Mouse (Mus musculus) kidney, embryonic 15.5 days (tissue): ENCODE data around the gene Hepacam2. TPM values are rescaled to one million over a fixed set of nuclear protein-coding genes. Genes with fewer than 3 reads are reported as not detected.
"Not testable (repeated sequence)": the region's sequence is repeated elsewhere in the genome, so short reads cannot be mapped to it uniquely, and the experiment has no call there.

Experiments used
- ATAC-seq: fragments of 200-750 bp; cut with Nextera tagmentation; replicated peaks from 2 replicates; pipeline ENCODE4 v1.8.0; 2017; ENCODE audit warnings: moderate TSS enrichment; ENCODE audit not compliant: low FRiP score
- H3K27ac ChIP-seq: fragments of 300-500 bp; sonication (generic); 2 replicates; pipeline ENCODE4 v1.5.1; 2015; ENCODE audit warnings: mild to moderate bottlenecking, inconsistent platforms
- H3K27me3 ChIP-seq: fragments of 300-500 bp; sonication (generic); 2 replicates; pipeline ENCODE4 v1.6.1; 2015; ENCODE audit warnings: inconsistent platforms
- H3K36me3 ChIP-seq: fragments of 300-500 bp; sonication (generic); 2 replicates; pipeline ENCODE4 v1.6.1; 2015; ENCODE audit warnings: inconsistent platforms
- H3K4me1 ChIP-seq: fragments of 300-500 bp; sonication (generic); 2 replicates; pipeline ENCODE4 v1.6.1; 2015; ENCODE audit warnings: inconsistent platforms
- H3K4me2 ChIP-seq: fragments of 300-500 bp; sonication (generic); 2 replicates; pipeline ENCODE4 v1.6.1; 2015; ENCODE audit warnings: moderate library complexity, mild to moderate bottlenecking, inconsistent platforms
- H3K4me3 ChIP-seq: fragments of 300-500 bp; sonication (generic); replicated peaks from 2 replicates; pipeline ENCODE4 v1.5.1; 2015; ENCODE audit warnings: mild to moderate bottlenecking, inconsistent platforms
- H3K9ac ChIP-seq: fragments of 300-500 bp; sonication (generic); 2 replicates; pipeline ENCODE4 v1.6.1; 2015; ENCODE audit warnings: mild to moderate bottlenecking, inconsistent platforms
- H3K9me3 ChIP-seq: fragments of 300-500 bp; sonication (generic); replicated peaks from 2 replicates; pipeline ENCODE4 v1.6.1; 2016; ENCODE audit warnings: inconsistent platforms
- WGBS: fragments of 180-500 bp; shearing (Covaris S2); methylation state at CpG from one replicate; pipeline ENCODE4 v1.1.7; 2015; ENCODE audit warnings: mixed read lengths; 5-methylcytosine and 5-hydroxymethylcytosine counted together
- polyA plus RNA-seq: library from polyadenylated mRNA; unstranded; fragments of >200 nt; fragmentation: Nextera tagmentation; extraction: Ambion mirVana; gene quantifications from 2 replicates; pipeline ENCODE4 v1.2.1, GENCODE M21; 2015

Hepacam2 gene
- polyA plus RNA-seq, 1 experiment from 2014 or later = 1.7 TPM

DNA sequence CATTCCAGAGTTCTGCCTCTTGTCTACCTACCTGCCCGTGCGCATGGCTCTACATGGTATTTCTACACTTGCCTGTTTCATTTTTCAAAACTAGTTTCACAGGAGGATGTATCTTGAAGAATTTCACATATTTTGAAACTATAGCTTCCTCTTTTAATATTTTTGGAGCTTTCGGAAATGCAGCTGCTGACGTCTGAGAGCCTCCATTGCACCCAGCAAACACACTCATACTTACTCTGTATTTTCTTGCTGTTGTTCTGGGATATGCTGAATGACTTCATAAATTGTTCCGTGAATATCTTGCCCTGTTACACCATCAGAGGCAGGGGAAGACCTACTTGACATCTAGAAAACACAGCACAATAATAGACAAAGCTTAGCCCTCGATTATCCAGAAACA lies 35.1 kb downstream of the Hepacam2 start:
- H3K4me1 ChIP-seq = no peaks in the 10 kb centered on the region
- no peaks in the 10 kb centered on the region for H3K27me3 ChIP-seq
- H3K9me3 ChIP-seq = no peaks in the 10 kb centered on the region
- H3K4me3 ChIP-seq = no peak overlapping the region
- no peak overlapping the region for H3K9ac ChIP-seq
- H3K36me3 ChIP-seq = no peaks in the 10 kb centered on the region
- no peak for ATAC-seq
- WGBS = 74% methylated on average over 6 of the region's 6 CpGs
- no peak overlapping the region for H3K4me2 ChIP-seq
- no peak overlapping the region for H3K27ac ChIP-seq

DNA sequence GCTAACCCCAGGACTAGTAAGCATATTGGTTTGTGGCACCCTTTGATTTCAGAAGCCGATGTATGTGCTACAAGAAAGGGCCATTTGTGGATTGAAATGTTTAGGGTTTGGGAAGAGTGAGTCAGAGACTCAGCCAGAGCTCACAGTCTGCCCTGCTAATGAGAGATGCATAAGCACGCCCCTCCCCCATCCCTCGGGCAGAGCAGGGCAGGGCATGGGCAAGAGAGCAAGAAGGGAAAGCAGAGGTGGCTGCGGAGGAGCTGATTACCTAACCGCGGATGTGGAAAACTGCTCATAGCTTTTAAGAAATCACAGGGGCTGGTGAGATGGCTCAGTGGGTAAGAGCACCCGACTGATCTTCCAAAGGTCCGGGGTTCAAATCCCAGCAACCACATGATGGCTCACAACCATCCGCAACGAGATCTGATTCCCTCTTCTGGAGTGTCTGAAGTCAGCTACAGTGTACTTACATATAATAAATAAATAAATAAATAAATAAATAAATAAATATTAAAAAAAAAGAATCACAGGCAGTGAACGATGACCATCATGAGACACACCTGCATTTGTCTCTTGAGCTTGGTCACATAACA lies 42.1 kb downstream of the Hepacam2 start:
- no peak overlapping the region for H3K27ac ChIP-seq
- ATAC-seq = peak; percentile 98
- H3K36me3 ChIP-seq = no peaks in the 10 kb centered on the region
- H3K9me3 ChIP-seq = no peaks in the 10 kb centered on the region
- H3K27me3 ChIP-seq = no peaks in the 10 kb centered on the region
- H3K4me2 ChIP-seq = 0 out of 2 replicates have a peak overlapping the region, but pooled peaks have one; percentile 14
- 55% methylated on average over 11 of the region's 11 CpGs for WGBS
- 0 out of 2 replicates have a peak, but pooled peaks cover 2% of the 10 kb centered on the region for H3K4me1 ChIP-seq
- H3K4me3 ChIP-seq = no peak overlapping the region
- H3K9ac ChIP-seq = no peak overlapping the region

DNA sequence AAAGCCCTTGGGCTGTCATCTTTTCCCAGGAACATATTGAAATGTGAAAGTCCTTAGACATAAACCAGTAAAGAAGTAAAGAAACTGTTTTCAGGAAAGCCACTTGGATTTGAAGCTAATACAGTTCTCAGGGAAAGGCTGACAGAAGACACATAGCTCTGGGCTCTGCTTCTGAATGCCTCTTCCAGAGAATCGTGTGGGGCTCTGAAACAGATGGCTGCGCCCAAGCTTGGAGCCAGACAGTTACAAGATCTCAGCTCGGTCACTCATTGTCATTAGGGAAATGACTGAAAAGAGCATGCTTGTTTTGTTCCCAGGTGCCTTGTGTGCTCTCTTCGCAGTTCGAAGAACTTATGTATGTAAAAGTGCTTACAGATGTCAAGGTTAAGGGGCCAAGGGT lies 43.7 kb downstream of the Hepacam2 start:
- 39% methylated on average over 5 of the region's 5 CpGs for WGBS
- ATAC-seq = no peak
- Histone ChIP-seq H3K4me2 (no peak overlapping the region), H3K4me1 (0 out of 2 replicates have a peak, but pooled peaks cover 2% of the 10 kb centered on the region), H3K27me3 (no peaks in the 10 kb centered on the region), H3K27ac (no peak overlapping the region), H3K36me3 (no peaks in the 10 kb centered on the region), H3K9ac (no peak overlapping the region), H3K4me3 (no peak overlapping the region), H3K9me3 (no peaks in the 10 kb centered on the region)

DNA sequence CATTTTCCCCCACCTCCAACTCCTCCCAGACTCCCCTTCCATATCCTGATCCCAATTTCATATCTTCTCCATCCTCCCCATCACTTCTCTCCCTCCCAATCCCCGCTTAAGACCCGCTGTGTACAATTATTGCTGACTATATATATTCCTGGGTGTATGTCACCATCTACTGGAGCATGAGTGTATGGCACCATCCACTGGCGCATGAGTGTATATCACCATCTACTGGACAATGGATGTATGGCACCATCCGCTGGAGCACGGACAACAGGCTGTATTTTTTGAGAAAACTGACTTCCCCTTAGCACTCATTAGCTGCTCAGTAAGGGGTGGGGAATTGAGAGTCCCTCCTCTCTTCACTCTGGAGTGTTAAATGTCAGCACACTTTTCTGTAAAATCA lies 50.7 kb downstream of the Hepacam2 start:
- ATAC-seq = peak; percentile 90
- no peaks in the 10 kb centered on the region for H3K27me3 ChIP-seq
- 4% methylated on average over 5 of the region's 5 CpGs for WGBS

DNA sequence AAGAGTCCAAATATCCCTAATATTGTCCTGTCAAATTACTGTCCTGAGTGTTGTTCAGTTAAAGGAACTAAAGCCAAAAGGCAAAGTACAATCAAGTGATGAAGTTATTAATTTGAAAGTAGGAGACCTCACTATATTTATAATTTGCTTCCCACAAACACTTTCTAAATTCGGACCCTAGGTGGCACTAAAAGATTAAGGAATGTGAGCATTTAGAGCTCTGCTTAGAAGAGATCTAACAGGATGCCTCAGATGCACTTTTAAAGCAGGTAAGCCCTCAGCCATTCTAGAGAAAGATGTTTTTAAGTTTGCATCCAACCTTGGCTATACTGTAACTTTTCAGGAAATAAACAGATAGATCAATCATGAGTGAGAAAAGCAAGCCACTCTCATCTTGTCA lies 54.2 kb downstream of the Hepacam2 start:
- Histone ChIP-seq H3K27me3 (no peaks in the 10 kb centered on the region), H3K27ac (no peak overlapping the region), H3K4me1 (no peaks in the 10 kb centered on the region), H3K4me3 (no peak overlapping the region), H3K9ac (no peak overlapping the region), H3K9me3 (no peaks in the 10 kb centered on the region), H3K36me3 (no peaks in the 10 kb centered on the region), H3K4me2 (no peak overlapping the region)
- ATAC-seq = no peak
- WGBS = 20% methylated on average over 1 of the region's 1 CpGs

More for the DNA sequence above, 50.7 kb downstream of the Hepacam2 start:
- Histone ChIP-seq H3K4me2 (no peak overlapping the region), H3K4me3 (no peak overlapping the region), H3K27ac (no peak overlapping the region), H3K36me3 (no peaks in the 10 kb centered on the region), H3K9me3 (no peaks in the 10 kb centered on the region), H3K4me1 (no peaks in the 10 kb centered on the region), H3K9ac (no peak overlapping the region)

DNA sequence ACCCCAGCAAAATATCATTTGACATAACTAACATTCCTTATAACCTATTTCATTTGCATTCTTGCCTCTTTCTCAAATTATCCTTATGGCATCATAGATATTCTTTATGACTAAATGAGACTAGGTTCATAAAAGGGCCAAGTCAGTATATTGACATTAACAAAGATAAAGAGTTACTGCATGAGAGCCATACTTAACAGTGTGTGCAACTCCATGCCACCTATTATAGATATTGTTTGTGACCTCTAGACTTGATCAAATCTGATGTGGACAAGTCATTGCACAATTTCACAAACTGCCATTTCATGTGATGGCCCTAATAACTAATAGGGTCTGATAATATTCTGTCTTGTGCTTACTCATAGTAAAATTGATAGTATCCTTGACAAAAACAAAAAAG lies 62.0 kb downstream of the Hepacam2 start:
- no peaks in the 10 kb centered on the region for H3K9me3 ChIP-seq
- H3K4me1 ChIP-seq = no peaks in the 10 kb centered on the region
- H3K4me3 ChIP-seq = no peak overlapping the region
- H3K36me3 ChIP-seq = no peaks in the 10 kb centered on the region
- H3K27ac ChIP-seq = no peak overlapping the region
- H3K9ac ChIP-seq = no peak overlapping the region
- H3K4me2 ChIP-seq = no peak overlapping the region
- H3K27me3 ChIP-seq = no peaks in the 10 kb centered on the region
- no peak for ATAC-seq

DNA sequence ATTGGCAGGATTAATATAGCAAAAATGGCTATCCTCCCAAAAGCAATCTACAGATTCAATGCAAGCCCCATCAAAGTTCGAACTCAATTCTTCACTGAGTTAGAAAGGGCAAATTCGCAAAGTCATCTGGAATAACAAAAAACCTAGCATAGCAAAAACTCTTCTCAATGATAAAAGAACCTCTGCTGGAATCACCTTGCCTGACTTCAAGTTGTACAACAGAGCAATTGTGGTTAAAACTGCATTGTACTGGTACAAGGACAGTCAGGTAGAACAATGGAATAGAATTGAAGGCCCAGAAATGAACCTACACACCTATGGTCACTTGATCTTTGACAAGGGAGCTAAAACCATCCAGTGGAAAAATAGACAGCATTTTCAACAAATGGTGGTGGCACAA lies 67.1 kb downstream of the Hepacam2 start:
- H3K36me3 ChIP-seq, H3K27me3 ChIP-seq, H3K9me3 ChIP-seq, ATAC-seq, H3K27ac ChIP-seq, H3K4me2 ChIP-seq, H3K9ac ChIP-seq, H3K4me3 ChIP-seq, H3K4me1 ChIP-seq: not testable (repeated sequence)
- 91% methylated on average over 2 of the region's 2 CpGs for WGBS

DNA sequence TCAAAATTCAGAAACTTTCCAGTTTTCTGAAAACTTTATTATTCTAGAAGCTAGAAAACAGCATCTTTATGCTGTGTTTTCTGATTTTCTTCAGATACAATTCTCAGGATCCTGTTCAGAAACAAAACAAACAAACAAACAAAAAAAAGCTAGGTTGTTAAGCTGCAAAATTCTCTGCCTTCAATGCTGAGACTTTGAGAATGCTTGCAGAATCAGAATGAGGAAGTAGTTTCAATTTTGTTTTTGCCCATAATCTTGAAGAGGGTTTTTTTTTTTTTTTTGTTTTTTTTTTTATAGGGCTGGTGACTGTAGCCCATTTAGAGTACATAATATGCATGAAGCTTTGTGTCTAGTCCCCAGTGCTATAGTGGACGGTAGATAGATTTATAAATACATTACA lies 71.1 kb downstream of the Hepacam2 start:
- no peak for ATAC-seq
- Histone ChIP-seq H3K27me3 (no peaks in the 10 kb centered on the region), H3K4me3 (no peak overlapping the region), H3K9me3 (no peaks in the 10 kb centered on the region), H3K4me1 (no peaks in the 10 kb centered on the region), H3K36me3 (no peaks in the 10 kb centered on the region), H3K9ac (no peak overlapping the region), H3K4me2 (no peak overlapping the region), H3K27ac (no peak overlapping the region)
- 86% methylated on average over 1 of the region's 1 CpGs for WGBS

DNA sequence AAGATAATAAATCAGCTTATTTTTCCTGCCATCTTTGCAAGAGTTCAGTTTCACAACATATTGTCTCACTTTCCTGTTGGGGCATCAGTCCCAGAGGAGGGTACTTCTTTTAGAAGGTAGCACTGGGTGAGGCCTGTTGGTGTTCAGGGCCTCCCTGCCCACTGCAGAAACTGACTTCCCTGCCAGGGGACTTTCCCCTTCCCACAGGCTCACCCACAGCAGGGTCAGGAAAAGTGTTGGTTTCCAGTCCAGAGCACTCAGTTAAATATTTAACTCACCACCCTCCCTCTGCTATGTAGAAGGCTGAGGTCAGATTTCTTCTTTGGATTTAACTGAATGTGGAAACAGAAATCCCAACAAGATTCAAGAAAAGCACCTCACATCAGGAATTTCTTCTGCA lies 72.8 kb downstream of the Hepacam2 start:
- not testable (repeated sequence) for H3K27me3 ChIP-seq, H3K9me3 ChIP-seq, H3K9ac ChIP-seq, H3K4me3 ChIP-seq, H3K4me2 ChIP-seq, H3K4me1 ChIP-seq, H3K36me3 ChIP-seq, H3K27ac ChIP-seq
- peak; percentile 96 for ATAC-seq

DNA sequence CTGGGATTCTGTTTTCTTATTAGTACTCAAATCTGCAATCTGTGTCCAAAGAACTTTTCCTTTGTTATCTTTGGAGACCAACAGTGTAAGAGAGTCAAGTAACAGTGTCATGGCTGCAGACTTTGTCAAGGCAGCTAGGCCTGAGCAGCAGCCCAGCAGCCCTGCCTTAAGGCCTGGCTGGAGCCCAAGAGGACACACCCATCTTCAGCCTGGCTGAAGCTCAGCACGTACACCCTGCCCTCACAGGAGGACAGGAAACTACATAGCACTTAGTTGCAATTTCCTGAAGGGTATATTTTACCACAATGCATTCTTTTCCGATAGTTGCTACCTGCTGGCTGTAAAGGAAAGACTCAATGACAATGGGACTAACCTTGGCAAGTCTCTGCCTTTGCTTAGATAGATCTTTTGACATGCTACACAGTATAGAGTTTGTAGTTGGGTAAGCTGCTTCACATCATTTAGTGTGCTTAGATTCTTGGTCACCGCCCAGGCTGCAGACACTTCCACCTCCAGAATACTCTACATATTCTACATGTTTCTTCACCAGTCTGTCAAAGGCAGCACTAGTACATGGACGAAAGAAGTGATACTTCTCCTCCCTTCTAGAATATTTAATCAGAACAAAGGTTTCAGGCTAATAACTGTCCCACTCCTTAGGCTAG lies 73.4 kb downstream of the Hepacam2 start:
- 40% methylated on average over 1 of the region's 4 CpGs for WGBS
- not testable (repeated sequence) for H3K9ac ChIP-seq, H3K36me3 ChIP-seq, H3K4me3 ChIP-seq, H3K9me3 ChIP-seq, H3K27me3 ChIP-seq, H3K27ac ChIP-seq, H3K4me1 ChIP-seq, H3K4me2 ChIP-seq
- peak; percentile 74 for ATAC-seq

Other genes starting within 250 kb of the Hepacam2 start
- gene Samd9l, start 98.7 kb downstream of the Hepacam2 start, polyA plus RNA-seq = 8.5 and 9.4 TPM in 2 replicates
- 30.0 and 31.8 TPM in 2 replicates for gene Vps50, start 84 bp upstream of the Hepacam2 start, polyA plus RNA-seq